Mouse (Mus musculus): ENCODE results near the gene Ap2a1.

Ap2a1 gene

GRCm38 (mm10) chr7:44850789-44851624, 78.3 kb downstream of the Ap2a1 start:
- no peak for DNase-seq (ENCODE audit: low spot score in 2 of 2)
